Mouse (Mus musculus): ENCODE data around the gene 4930564D02Rik.

Gene 4930564D02Rik

DNA sequence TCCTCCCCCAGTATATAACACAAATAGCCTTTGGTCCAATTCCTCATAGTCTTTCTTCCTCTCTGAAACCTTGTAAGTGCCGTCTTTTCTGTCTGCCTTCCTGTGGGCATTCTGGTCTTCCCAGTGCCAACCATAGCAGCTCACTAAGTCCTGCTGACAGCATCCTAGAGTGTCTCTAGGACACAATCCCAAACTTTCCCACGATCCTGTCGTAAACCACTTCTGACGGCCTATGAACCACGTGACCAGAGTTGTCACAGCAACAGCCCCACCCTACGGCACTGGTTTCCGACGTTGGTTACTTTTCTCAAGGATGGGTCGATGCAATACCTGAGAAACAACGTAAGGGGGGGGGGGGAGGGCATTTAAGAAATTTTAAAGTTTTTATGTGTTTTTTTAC is at the start of gene 4930564D02Rik:
TSS of gene 4930564D02Rik (plus strand) at position 301 of the 400 bp plus-strand sequence.
- no peak for DNase-seq (ENCODE audit: low read depth)

DNA sequence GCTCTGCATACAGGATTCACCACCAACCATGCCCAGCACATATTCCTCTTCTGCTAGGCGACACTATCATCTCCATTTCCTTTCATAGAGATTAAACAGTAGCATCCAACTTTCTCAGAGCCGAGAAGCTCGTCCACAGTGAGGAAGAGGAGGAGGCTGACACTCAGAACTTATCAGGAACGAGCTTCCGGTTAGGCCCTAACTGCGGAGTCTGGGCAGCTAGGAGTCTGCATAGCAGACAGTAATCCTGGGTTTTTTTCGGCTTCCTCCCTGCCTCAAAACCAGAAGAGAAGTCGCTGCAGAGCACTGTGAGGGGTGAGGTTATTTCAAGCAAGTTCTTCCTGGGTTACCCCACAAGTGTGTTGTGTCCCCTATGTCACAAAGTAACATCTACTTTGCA is 49.3 kb upstream of the 4930564D02Rik start:
- DNase-seq (ENCODE audit: low read depth) = no peak

DNA sequence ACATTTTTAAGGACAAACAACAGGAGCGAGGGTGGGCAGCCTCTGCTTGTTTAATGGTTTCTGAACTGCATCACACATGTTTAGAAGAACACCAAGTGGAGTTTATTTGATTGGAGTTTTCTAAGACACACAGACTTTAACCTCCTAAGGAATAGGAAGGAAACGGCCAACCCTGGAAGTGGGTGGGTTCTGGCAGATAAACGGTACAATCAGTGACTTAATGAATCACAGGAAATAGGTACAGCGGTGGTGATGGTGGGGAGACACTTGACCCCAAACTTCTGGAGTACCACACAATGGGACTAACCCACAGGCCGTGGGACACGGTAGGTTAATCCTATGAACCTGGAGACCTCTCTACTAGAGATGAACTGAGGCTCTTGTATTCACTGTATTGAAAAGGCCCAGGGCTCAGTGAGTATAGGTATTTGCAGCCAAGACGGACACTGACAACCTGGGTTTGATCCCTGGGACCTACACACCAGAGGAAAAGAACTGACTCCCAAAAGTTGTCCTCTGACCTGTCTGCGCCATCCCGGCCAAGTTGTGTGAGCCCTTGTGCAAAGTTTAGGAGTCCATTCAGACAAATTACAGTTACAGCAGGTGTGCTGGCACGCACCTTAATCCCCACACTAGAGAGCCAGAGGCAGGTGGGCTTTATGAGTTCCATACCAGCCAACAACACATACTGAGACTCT is 48.4 kb upstream of the 4930564D02Rik start:
- no peak for DNase-seq (ENCODE audit: low read depth)

DNA sequence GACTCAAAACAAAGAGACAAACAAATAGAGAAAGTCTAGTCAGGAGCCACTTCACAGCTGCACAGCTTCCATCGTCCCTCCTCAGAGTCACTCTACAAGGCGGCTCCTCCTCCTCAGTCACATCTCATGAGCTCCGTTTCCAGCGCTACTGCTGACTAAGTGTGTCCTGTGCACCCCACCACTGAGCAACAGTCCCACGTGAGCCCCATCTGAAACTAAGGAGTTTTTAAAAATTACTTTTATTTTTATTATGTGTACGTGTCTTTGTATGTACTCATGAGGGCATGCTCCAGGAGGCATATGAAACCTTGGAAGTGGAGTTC is 47.9 kb upstream of the 4930564D02Rik start:
- DNase-seq (ENCODE audit: low read depth) = no peak

DNA sequence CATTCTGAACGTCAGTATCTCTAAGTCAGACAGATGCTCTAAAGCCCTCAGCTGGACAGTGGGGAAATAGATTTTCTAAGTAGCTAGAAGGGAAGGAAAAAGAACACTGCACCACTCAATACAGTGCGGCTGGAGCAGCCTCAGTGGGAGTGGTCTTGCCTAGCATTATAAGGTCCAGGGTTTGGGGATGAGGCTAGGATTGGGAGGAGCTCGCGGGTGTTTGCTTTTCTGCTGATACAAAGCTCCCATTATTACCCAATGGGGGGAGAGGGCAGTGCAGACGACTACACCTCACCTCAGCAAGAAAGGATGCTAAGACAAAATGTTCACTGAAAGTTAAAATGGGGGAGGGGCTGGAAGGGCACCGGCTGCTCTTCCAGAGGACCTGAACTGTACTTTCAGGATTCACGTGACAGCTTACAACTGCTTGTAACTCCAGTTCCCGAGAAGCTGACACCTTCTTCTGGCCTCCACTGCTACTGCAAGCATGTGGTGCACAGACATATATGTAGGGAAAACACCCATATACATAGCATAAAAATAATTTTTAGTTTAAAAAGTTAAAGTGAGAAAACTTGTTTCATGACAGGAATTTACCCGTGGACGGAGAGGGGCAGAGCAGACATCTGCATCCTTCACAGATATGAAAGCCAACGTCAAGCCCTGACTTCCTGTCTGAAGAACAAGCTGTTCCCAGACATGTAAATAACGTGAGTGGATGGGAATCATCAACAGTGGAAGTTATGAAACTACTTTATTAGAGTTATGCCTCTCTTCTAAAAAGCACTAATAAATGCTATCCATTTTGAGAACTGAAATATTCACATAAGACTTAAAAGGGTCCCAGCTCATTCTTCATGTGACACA is 46.6 kb upstream of the 4930564D02Rik start:
- no peak for DNase-seq (ENCODE audit: low read depth)

DNA sequence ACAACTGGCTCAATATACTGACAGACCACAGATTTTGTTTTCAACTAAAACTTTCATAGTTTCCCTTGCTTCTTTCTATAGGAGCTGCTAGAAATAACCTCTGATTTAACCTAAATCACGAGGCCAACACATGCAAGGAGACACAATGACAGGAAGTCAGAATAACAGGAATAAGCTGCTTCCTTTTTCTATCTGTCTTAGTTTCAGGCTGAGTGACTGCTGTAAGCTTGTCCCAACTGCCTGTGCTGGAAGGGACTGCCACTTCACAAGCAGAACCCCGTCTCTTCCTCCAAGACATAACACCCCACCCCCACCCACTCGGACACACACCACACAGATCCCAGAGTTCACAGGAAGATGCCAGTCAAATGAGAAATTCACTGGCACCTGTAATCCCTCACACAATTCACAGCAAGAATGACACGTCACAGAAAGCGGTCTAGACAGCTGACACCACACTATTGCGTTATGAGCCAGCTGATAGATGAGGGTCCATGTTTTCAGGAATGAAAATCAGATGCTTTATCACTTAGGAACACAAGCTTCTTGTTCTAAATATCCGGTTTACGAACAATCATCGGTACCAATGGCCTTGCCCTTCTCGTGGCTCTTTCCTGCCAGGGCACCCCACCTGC is 43.2 kb upstream of the 4930564D02Rik start:
- no peak for DNase-seq (ENCODE audit: low read depth)

DNA sequence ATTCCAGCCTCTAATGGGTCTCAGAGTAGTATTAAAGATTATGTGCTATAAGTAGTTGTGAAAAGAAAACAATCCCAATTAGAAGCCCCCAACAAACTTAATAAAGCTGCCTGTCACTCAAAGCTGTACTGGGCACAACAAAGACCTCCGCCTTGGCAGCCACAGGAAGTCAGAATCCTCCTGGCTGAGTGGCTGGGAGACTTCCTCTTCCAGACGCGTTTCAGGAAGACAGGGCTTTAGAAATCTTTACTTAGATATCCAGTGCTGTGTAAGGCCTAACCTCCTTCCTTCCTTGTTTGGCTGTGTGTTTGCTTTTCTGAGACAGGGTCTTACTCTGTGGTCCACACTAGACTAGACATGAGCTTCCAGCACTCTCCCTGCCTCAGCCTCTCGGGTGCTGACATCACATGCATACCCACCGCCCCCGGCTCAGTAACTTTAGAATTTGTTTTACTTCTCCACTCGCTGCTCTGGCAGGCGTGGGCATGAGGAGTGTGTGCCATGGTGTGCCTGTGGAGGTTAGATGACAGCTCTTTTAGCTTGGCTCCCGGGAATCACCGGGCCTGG is 30.3 kb upstream of the 4930564D02Rik start:
- no peak for DNase-seq (ENCODE audit: low read depth)

DNA sequence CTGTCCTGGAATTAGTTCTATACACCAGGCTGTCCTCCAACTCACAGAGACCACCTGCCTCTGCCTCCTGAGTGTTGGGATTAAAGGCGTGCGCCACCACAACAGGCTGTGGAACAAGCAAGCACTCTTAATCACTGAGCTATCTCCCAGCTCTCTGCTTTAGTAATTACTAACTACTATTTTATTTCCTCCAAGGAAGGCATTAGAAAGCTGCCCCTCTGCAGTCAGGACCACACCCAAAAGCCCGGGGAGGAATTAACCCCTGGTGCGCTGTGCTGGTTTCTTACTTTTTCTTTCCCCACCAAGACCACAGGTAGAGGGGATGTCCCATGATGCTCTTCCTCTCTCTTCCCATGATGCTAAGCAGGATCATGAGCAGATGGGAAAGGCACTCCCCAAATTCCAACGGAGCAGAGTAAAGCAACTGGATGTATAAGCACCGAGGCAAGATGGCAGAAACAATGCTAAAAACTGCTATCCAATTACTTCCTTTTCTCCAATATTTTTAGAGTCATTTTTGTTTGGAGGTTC is 29.3 kb upstream of the 4930564D02Rik start:
- DNase-seq (ENCODE audit: low read depth) = no peak

DNA sequence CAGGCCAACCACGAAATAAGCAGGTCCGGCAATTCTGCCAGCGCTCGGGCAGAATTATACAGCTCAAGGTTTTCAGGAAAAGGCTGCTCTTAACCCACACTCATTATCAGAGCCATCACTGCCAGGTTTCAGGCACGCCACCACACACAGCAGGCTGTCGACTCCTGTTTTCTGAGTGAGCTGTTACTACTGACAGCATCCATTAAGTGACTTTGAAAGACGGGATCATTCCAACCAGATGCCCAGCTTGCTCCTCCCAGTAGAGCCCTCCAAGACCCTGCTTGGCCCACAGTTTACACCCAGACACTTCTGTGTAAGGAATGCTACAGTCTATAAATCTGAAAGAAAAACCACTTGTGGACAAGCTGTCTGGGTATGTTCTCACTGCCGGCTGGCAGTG is 26.6 kb upstream of the 4930564D02Rik start:
- no peak for DNase-seq (ENCODE audit: low read depth)

DNA sequence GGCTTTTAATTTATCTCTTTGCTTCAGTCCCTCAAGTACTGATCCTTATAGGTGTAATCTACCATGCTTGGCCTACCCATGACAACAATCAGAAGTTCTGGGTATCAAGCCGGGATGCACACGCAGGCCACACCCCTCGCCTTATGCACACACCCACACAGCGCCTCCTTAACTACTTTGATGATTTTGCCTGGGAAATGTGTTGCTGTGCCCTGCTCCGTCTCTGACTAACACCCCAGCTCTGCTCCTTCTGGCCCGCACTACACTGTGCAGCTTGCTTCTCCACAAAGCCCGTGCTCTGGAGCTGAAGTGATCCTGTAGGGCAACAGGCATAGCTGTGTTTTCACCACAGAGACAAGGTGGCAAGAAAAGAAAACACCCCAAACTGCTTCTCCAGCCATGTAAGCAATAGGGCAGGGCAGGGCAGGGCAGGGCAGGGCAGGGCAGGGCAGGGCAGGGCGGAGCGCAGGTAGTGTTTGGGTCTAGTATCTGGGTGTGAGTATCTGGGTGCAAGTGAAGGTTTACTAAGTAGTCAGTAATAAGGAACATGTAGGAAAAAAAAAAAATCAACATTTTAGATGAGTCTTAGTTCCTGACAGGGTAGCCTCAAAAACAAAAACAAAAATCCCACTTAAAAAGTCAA is 25.5 kb upstream of the 4930564D02Rik start:
- DNase-seq (ENCODE audit: low read depth) = no peak

DNA sequence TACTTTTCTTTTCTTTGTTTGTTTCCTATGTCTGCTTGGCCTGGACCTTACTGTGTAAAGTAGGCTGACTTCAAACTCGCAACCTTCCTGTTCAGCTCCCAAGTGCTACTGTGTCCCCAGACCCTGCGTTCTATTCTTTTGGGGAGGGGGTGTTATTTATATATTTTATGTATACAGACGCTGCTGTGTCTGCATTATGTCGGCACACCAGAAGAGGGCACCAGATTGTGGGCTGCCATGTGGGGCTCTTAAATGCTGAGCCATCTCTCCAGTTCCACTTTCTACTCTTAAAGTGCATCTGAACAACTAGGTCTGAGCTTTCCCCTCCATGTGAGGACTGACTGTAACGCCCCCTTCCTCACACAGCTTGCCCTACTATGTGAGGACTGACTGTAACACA is 22.9 kb upstream of the 4930564D02Rik start:
- no peak for DNase-seq (ENCODE audit: low read depth)

DNA sequence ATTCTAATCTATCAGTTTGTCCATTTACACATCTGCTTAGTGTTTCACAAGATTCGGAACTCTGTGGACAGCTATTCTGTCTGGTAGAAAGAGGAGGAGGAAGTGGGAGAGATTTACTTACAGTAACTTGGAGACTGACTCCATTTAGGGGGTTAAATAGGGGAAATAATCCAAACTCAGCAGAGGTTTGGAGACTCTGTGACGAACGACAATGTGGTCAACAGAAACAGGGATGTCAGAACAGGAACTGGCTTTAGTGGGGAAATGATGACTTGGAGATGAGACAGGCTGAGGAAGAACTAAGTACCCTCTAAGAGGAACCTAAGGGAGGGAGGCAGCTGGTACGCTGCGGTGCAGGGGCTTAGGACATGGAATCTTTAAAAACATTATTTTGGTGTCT is 19.8 kb upstream of the 4930564D02Rik start:
- no peak for DNase-seq (ENCODE audit: low read depth)

DNA sequence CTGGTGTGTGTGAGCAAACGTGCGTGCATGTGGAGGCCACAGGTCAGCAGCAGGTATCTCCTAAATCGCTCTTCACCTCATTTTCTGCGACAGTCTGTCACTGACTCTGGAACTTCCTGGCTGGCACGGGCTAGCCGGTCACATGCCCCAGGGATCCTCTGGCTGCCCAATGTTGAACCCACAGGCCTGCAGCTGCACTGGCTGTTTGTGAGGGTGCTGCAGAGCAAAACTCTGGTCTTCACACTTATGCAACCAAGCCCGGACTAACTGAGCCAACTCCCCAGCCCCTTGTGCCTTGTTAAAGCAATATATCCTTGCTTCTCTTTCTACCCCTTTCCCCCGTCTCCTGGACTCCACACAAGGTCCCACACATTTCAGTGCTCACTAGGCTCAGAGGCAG is 19.0 kb upstream of the 4930564D02Rik start:
- no peak for DNase-seq (ENCODE audit: low read depth)

DNA sequence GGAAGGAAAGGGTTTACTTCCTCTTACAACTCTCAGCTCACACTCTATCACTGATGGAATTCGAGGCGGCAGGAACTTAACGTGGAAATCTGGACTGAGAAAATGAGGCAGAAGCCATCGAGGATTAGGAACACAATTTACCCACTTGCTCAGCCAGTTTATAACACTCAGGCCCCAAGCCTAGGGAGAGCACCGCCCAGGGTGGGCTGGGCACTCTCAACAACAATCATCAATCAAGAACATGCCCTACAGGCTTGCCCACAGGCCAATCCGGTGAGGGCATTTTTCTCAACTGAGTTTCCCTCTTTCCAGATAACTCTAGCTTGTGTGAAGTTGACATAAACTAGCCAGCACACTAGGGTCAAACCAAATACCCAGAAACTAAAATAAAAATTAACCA is 16.8 kb upstream of the 4930564D02Rik start:
- no peak for DNase-seq (ENCODE audit: low read depth)

DNA sequence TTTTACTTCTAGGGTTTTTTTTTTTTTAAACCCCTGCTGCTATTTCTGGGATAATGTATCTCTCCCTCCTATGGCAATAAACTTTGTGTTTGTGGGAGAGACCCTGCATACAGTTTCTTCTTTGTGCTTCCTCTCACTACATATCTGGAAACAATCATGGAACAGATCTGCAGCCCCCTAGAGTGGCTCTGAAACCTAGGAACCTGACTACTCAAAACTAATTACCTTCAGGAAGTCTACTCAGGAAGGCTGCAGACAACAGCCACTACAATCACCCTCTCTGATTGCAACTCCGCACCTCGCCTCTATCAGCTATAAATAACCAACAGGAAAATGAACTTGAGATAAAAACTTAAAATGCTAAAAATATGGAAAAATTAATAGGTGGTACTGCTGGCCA is 15.5 kb upstream of the 4930564D02Rik start:
- DNase-seq (ENCODE audit: low read depth) = no peak

DNA sequence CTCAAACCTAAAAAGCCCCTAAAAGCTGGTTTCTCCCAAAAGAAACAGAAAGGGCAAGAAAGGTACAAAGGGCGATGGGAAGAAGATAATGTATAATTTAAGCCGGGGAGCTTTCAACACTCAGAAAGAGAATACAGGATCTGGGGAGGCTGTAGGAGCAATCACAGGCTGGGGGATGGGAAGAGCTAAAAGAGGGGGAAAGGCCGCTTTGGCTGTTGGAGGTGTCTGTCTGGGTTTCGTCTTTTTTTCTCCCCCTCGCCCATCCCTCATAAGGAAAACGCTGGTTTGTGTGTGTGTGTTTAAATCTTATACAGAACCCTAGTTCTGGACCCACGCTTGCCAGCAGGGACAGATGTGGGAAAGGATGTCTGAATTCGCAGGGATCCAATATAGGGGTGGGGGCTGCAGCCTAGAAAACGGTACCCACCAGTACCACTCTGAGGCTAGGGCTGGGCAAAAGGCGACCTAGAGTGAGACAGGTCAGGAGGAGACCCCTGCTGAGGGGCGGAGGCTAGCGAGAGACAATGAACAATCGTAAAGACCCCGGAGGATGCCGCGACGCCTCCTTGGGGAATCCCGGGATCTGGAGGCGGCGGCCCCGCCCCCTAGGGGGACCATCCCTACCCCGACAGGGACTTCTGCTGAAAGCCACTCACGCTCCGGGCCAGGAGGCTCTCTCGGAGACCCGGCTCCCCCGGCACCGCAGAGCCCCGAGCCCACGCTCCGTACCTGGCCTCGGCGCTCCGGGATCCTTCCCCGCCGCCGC is 14.3 kb upstream of the 4930564D02Rik start:
- DNase-seq (ENCODE audit: low read depth) = no peak

DNA sequence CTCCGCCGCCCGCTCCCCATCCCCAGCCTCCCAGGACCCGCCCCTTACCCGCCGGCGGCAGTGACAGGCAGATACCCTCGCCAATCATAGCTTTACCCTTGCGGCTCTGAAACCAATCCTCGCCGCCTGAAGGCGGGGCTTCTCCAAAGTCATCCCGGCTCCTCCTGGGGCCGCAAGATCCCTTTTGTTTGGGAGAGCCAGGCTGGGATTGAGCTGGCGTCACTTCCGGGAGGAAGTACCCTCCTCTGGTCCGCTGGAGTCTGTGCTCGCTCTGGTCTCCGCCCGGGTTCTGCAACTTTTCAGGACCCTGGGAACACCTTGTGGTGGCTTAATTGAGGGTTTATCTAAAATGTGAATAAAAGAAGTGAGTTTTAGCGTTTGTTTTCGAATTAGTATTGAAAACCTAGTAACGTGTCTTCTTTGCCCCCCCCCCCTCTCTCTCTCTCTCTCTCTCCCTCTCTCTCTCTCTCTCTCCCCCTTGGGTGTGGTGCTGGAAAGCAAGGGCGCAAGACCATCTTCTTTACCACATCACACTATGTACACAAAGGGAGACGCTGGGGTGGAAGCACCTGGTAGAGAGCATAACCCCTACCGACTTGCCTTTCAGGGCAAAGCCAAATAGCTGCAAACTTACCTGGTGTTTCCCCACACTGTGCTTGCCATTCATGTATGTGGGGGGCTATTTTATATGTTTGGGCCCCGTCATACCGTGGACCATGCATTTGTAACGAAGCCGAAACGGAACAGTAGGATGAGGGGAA is 13.5 kb upstream of the 4930564D02Rik start, which contains the start of gene Cttnbp2nl:
TSS of gene Cttnbp2nl (minus strand) at position 210 of the 761 bp plus-strand sequence.
- DNase-seq (ENCODE audit: low read depth) = peak; percentile 89

DNA sequence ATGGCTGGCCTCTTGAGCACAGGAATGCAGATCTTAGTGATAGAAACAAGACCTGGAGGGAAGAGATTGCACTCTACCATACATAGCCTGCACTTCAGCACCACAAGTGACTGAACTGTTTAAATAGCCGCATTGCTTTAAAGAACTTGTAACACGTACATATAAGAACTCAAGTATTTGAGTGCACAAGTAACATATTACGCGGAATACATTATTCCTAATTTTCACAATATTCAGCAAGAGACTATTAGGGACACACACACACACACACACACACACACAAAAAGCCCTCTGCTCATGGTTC is 13.0 kb upstream of the 4930564D02Rik start:
- no peak for DNase-seq (ENCODE audit: low read depth)

DNA sequence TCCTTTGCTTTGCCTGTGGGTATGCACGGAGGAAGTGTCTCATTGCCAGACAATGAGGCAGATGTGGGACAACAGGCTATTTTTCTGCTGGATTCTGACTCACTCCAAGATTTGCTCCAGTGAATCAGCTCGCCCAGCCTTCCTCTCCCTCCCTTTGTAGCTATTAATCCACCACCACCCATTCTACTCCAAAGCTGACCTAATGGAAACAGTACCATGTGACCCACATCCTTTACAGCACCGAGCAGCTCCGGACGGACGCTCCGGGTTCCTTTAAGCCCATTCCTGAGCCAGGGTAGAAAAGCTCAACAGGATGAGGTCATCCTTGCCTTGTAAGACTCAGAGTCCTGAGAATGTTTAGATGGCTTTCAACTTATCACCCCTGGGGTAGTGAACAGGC is 11.7 kb upstream of the 4930564D02Rik start:
- no peak for DNase-seq (ENCODE audit: low read depth)

DNA sequence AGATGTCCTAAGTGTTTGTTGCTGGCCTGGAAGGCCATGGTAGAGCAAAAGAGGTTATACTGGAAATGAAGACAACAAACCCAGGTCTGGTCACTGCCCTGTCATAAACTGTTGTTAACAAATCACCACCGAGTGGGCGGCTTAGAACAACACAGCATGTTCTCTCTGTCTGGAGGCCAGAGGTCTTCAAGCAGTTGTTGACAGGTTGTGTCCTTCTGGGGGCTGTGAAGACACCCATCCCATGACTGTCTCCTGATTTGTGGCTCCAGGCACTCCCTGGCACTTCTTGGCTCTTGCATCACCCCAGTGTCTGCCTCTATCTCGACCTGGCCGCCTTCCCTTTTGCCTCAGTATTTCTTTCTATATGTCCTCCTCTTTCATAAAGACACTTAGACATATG is 11.0 kb upstream of the 4930564D02Rik start:
- DNase-seq (ENCODE audit: low read depth) = no peak

Measured in induced T-regulatory cell, adult 2 months (primary cell).